Comparison of ENCODE assay signal across 39 mouse cellular contexts in genomic region chr17:62995316-62995715, GRCm38 (mm10).
DNase-seq lines count a peak whose midpoint lies in the region; ATAC-seq and TF ChIP-seq lines count a peak whose summit lies in the region.
"Had no signal": no experiment of that assay in that cellular context is flagged by ENCODE, and none has a peak within 500 bp of the region (broad histone marks: within the 10 kb centered on the region; RNA-seq: fewer than 3 reads in every experiment).

No protein-coding gene starts in this region.

- H3K9ac ChIP-seq in intestine, embryonic 14.5 days (ENCODE audit: low read length) = no peak overlapping the region
- no peak overlapping the region for H3K9ac ChIP-seq in intestine, postnatal 0 days (ENCODE audit: low read depth, low read length)
- H3K9ac ChIP-seq: forebrain, embryonic 13.5 days; heart, embryonic 13.5 days; hindbrain, embryonic 15.5 days; limb, embryonic 15.5 days; liver, embryonic 13.5 days; midbrain, embryonic 12.5 days; neural tube, embryonic 13.5 days; stomach, embryonic 15.5 days had no signal

- H3K4me1 ChIP-seq in intestine, embryonic 14.5 days (replicated peaks; ENCODE audit: control insufficient read depth, insufficient read depth, low read length) = no peaks in the 10 kb centered on the region
- H3K4me1 ChIP-seq in intestine, postnatal 0 days (replicated peaks; ENCODE audit: control insufficient read depth, insufficient read depth, low read length) = no peaks in the 10 kb centered on the region
- H3K4me1 ChIP-seq: hindbrain, embryonic 15.5 days; limb, embryonic 10.5 days; limb, embryonic 15.5 days; liver, embryonic 13.5 days; megakaryocyte, embryonic 14.5 days; midbrain, embryonic 12.5 days; neural tube, embryonic 13.5 days; stomach, embryonic 15.5 days had no signal

- H3K36me3 ChIP-seq in intestine, embryonic 14.5 days (ENCODE audit: control insufficient read depth, insufficient read depth, low read length) = no peaks in the 10 kb centered on the region
- H3K36me3 ChIP-seq in intestine, postnatal 0 days (ENCODE audit: control insufficient read depth, insufficient read depth) = no peaks in the 10 kb centered on the region
- H3K36me3 ChIP-seq: heart, embryonic 13.5 days; hindbrain, embryonic 10.5 days; hindbrain, embryonic 15.5 days; limb, embryonic 10.5 days; limb, embryonic 15.5 days; liver, embryonic 13.5 days; midbrain, embryonic 12.5 days; neural tube, embryonic 13.5 days; stomach, embryonic 15.5 days had no signal

- no peak overlapping the region for H3K4me2 ChIP-seq in intestine, embryonic 14.5 days (ENCODE audit: low read length)
- H3K4me2 ChIP-seq in intestine, postnatal 0 days (replicated peaks; ENCODE audit: low read depth) = no peak overlapping the region
- H3K4me2 ChIP-seq: forebrain, embryonic 13.5 days; heart, embryonic 13.5 days; hindbrain, embryonic 15.5 days; limb, embryonic 15.5 days; liver, embryonic 13.5 days; midbrain, embryonic 12.5 days; neural tube, embryonic 13.5 days; stomach, embryonic 15.5 days had no signal

- H3K4me3 ChIP-seq in intestine, embryonic 14.5 days (ENCODE audit: low read depth, low read length) = no peak overlapping the region
- no peak overlapping the region for H3K4me3 ChIP-seq in intestine, postnatal 0 days (ENCODE audit: low read depth, low read length)
- H3K4me3 ChIP-seq: forebrain, embryonic 13.5 days; heart, embryonic 13.5 days; hindbrain, embryonic 10.5 days; hindbrain, embryonic 15.5 days; layer of hippocampus, adult 2 months; limb, embryonic 10.5 days; limb, embryonic 15.5 days; liver, embryonic 13.5 days; megakaryocyte, embryonic 14.5 days; midbrain, embryonic 12.5 days; myocyte; neural tube, embryonic 13.5 days; stomach, embryonic 15.5 days had no signal

- WGBS in intestine, embryonic 14.5 days = 65% methylated on average over 3 of the region's 3 CpGs
- WGBS in intestine, postnatal 0 days = 66% methylated on average over 3 of the region's 3 CpGs

- TF ChIP-seq CTCF in intestine, postnatal 0 days (IDR thresholded peaks at IDR 0.05; ENCODE audit: low read depth) = no peak

- H3K9me3 ChIP-seq in intestine, embryonic 14.5 days (ENCODE audit: control insufficient read depth, low read length) = no peaks in the 10 kb centered on the region
- no peaks in the 10 kb centered on the region for H3K9me3 ChIP-seq in intestine, postnatal 0 days (ENCODE audit: control insufficient read depth)
- H3K9me3 ChIP-seq: forebrain, embryonic 13.5 days; heart, embryonic 13.5 days; hindbrain, embryonic 10.5 days; hindbrain, embryonic 15.5 days; limb, embryonic 10.5 days; limb, embryonic 15.5 days; liver, embryonic 13.5 days; midbrain, embryonic 12.5 days; neural tube, embryonic 13.5 days; stomach, embryonic 15.5 days had no signal

- no peak for DNase-seq in frontal cortex, postnatal 14 days (ENCODE audit: low spot score in 2 of 2)
- DNase-seq in intestine, embryonic 14.5 days (ENCODE audit: low spot score) = peak; percentile 47
- DNase-seq in right cerebral cortex, adult 18-20 months = peak; percentile 38
- DNase-seq in right cerebral cortex, postnatal 4 days = no peak
- DNase-seq in urinary bladder, adult 18-20 months (ENCODE audit: low spot score in 2 of 2) = no peak
- DNase-seq in testis, postnatal 14 days (ENCODE audit: low spot score) = no peak
- DNase-seq: adrenal gland, adult 2 months; adrenal gland, postnatal 36 days; cerebellum, adult 9-10 months; cerebellum, postnatal 36 days; gastrocnemius, postnatal 14 days; heart, adult 18-20 months; heart, postnatal 10 days; kidney, adult 2 months; kidney, postnatal 36 days; liver, embryonic 13.5 days; lung, adult 18-20 months; lung, postnatal 4 days; retina, postnatal 1 day; thymus, adult 18-20 months; thymus, postnatal 25 days had no signal

- no peaks in the 10 kb centered on the region for H3K27me3 ChIP-seq in intestine, embryonic 14.5 days (replicated peaks; ENCODE audit: control insufficient read depth, insufficient read depth, low read length)
- H3K27me3 ChIP-seq in intestine, postnatal 0 days (replicated peaks; ENCODE audit: control insufficient read depth, insufficient read depth, low read length) = no peaks in the 10 kb centered on the region
- H3K27me3 ChIP-seq: CH12.LX; forebrain, embryonic 13.5 days; heart, embryonic 13.5 days; hindbrain, embryonic 15.5 days; limb, embryonic 15.5 days; liver, embryonic 13.5 days; megakaryocyte, embryonic 14.5 days; neural tube, embryonic 13.5 days; stomach, embryonic 15.5 days had no signal

- ATAC-seq in frontal cortex, adult (ENCODE audit: low TSS enrichment) = peak; percentile 87
- no peak for ATAC-seq in intestine, embryonic 14.5 days (replicated peaks; ENCODE audit: low FRiP score, low TSS enrichment, low read depth)
- ATAC-seq in intestine, postnatal 0 days = no peak
- ATAC-seq: activated CD4-positive, CD25-positive, alpha-beta regulatory T cell, adult 4 months; forebrain, embryonic 13.5 days; inflammation-experienced regulatory T-cells, adult 6 months; lung, postnatal 0 days had no signal

- H3K27ac ChIP-seq in intestine, embryonic 14.5 days (ENCODE audit: low read depth) = no peak overlapping the region
- H3K27ac ChIP-seq in intestine, postnatal 0 days (ENCODE audit: low read depth, low read length) = no peak overlapping the region
- H3K27ac ChIP-seq: forebrain, embryonic 13.5 days; heart, embryonic 13.5 days; hindbrain, embryonic 10.5 days; hindbrain, embryonic 15.5 days; layer of hippocampus, adult 2 months; limb, embryonic 10.5 days; limb, embryonic 15.5 days; liver, embryonic 13.5 days; midbrain, embryonic 12.5 days; neural tube, embryonic 13.5 days; stomach, embryonic 15.5 days had no signal

Comparison
In these comparisons a context has a peak if more than half of its experiments do, and no peak if none do; other contexts are left out.
1. DNase-seq: peak in intestine, embryonic 14.5 days (single experiment) and right cerebral cortex, adult 18-20 months (single experiment); none in frontal cortex, postnatal 14 days (0 of 2), right cerebral cortex, postnatal 4 days (single experiment), urinary bladder, adult 18-20 months (0 of 2) and testis, postnatal 14 days (single experiment).